Mouse (Mus musculus) MEL (cell line): ENCODE results near the gene Slc25a47.

Source experiments
- CHD1 ChIP-seq: IDR thresholded peaks from 2 replicates; pipeline ENCODE4 v1.6.1; 2012; ENCODE audit warnings: low read depth, mild to moderate bottlenecking, inconsistent platforms, low read length, improper control_type of control experiment
- CTCF ChIP-seq, 3 experiments: IDR thresholded peaks in 2 of 3; conservative IDR thresholded peaks in 1 of 3; 2 replicates each; pipeline ENCODE4 v1.5.1; 2011 to 2012; ENCODE audit warnings: low read length in 3 of 3, low read depth in 2 of 3, mild to moderate bottlenecking in 2 of 3, improper control_type of control experiment in 1 of 3, inconsistent platforms in 1 of 3, mixed read lengths in 1 of 3, moderate library complexity in 1 of 3; ENCODE audit not compliant: control insufficient read depth in 1 of 3, insufficient read depth in 1 of 3, poor library complexity in 1 of 3, severe bottlenecking in 1 of 3
- E2F4 ChIP-seq: IDR thresholded peaks from 2 replicates; pipeline ENCODE4 v1.6.1; 2011; ENCODE audit warnings: low read depth, low read length, improper control_type of control experiment, borderline replicate concordance
- HCFC1 ChIP-seq: IDR thresholded peaks from 2 replicates; pipeline ENCODE4 v1.6.1; 2012; ENCODE audit warnings: low read depth, mild to moderate bottlenecking, inconsistent platforms, low read length, improper control_type of control experiment, moderate library complexity
- MAX ChIP-seq: IDR thresholded peaks from 2 replicates; pipeline ENCODE4 v1.6.1; 2011; ENCODE audit warnings: low read length, improper control_type of control experiment
- MAZ ChIP-seq: IDR thresholded peaks from 2 replicates; pipeline ENCODE4 v1.6.1; 2012; ENCODE audit warnings: low read depth, mild to moderate bottlenecking, inconsistent platforms, low read length, improper control_type of control experiment
- POLR2A ChIP-seq, 2 experiments: IDR thresholded peaks; 2 replicates each; pipeline ENCODE4 v1.6.1; 2011 to 2012; ENCODE audit warnings: low read length in 2 of 2, mild to moderate bottlenecking in 2 of 2, control low read depth in 1 of 2, improper control_type of control experiment in 1 of 2, low read depth in 1 of 2, moderate library complexity in 1 of 2; ENCODE audit not compliant: control insufficient read depth in 1 of 2, insufficient read depth in 1 of 2, poor library complexity in 1 of 2
- POLR2AphosphoS2 ChIP-seq: IDR thresholded peaks from 2 replicates; pipeline ENCODE4 v1.6.1; 2011; ENCODE audit warnings: low read length, improper control_type of control experiment
- SMC3 ChIP-seq: IDR thresholded peaks from 2 replicates; pipeline ENCODE4 v1.6.1; 2011; ENCODE audit warnings: low read depth, low read length, improper control_type of control experiment
- ZC3H11A ChIP-seq: IDR thresholded peaks from 2 replicates; pipeline ENCODE4 v1.6.1; 2012; ENCODE audit warnings: low read depth, mild to moderate bottlenecking, inconsistent platforms, low read length, improper control_type of control experiment
- ZKSCAN1 ChIP-seq: IDR thresholded peaks from 2 replicates; pipeline ENCODE4 v1.6.1; 2012; ENCODE audit warnings: low read depth, mild to moderate bottlenecking, inconsistent platforms, low read length, improper control_type of control experiment, moderate library complexity
- ZMIZ1 ChIP-seq: IDR thresholded peaks from 2 replicates; pipeline ENCODE4 v1.6.1; 2012; ENCODE audit warnings: low read depth, mild to moderate bottlenecking, inconsistent platforms, low read length, improper control_type of control experiment, moderate library complexity

DNA sequence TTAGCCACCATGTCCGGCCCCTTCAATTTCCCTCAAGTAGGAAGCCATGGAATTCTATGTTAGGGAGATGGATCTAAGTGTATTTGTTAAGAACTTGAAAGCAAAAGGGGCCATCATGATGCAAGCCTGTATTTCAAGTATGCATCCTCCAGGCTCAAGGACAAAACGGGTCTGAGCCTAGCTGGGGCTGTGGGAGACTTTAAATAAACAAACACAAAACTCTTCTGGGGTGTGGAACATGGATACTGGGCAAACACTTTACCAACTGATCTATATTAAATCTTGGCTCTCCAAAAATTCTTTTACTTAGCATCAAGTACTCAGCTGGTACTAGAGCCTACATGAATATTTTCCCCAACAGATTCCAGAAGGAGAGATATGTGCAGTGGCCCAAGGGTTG lies 48.5 kb upstream of the Slc25a47 start:
- TF ChIP-seq CHD1 = no peak
- TF ChIP-seq CTCF (IDR thresholded peaks at IDR 0.05 in 2 of 3, conservative IDR thresholded peaks at IDR 0.05 in 1 of 3; ENCODE audit: control insufficient read depth in 1 of 3, insufficient read depth in 1 of 3, low read depth in 2 of 3, low read length in 3 of 3, poor library complexity in 1 of 3, severe bottlenecking in 1 of 3) = no peak
- no peak; a peak in 1 of 4 replicates for TF ChIP-seq POLR2A (IDR thresholded peaks at IDR 0.05; ENCODE audit: control insufficient read depth in 1 of 2, insufficient read depth in 1 of 2, low read depth in 1 of 2, low read length in 2 of 2, poor library complexity in 1 of 2)
- TF ChIP-seq HCFC1 = no peak
- no peak for TF ChIP-seq MAX
- TF ChIP-seq E2F4 = no peak
- TF ChIP-seq POLR2AphosphoS2 = no peak
- no peak for TF ChIP-seq ZMIZ1
- TF ChIP-seq ZKSCAN1 = no peak
- TF ChIP-seq MAZ = no peak
- no peak for TF ChIP-seq ZC3H11A
- no peak for TF ChIP-seq SMC3
